Mouse (Mus musculus) lung, postnatal 0 days (tissue): Measurements from ENCODE around the gene Tm6sf1. TPM values are rescaled to one million over a fixed set of nuclear protein-coding genes. Genes with fewer than 3 reads are reported as not detected.

Source experiments
- ATAC-seq: fragments of 200-750 bp; cut with Nextera tagmentation; 2 replicates; pipeline ENCODE4 v1.8.0; 2017; ENCODE audit warnings: moderate library complexity
- DNase-seq: peaks from one replicate; pipeline ENCODE4 v3.0.0-alpha.2; 2016; ENCODE audit warnings: low spot score
- H3K27ac ChIP-seq: fragments of 300-500 bp; sonication (generic); 2 replicates; pipeline ENCODE4 v1.5.1; 2014; ENCODE audit warnings: antibody characterized with exemption, mild to moderate bottlenecking, low read length, mixed read lengths
- H3K27me3 ChIP-seq: fragments of 300-500 bp; sonication (generic); replicated peaks from 2 replicates; pipeline ENCODE4 v1.6.1; 2014; ENCODE audit warnings: low read length, mixed read lengths; ENCODE audit not compliant: insufficient read depth
- H3K36me3 ChIP-seq: fragments of 300-500 bp; sonication (generic); 2 replicates; pipeline ENCODE4 v1.6.1; 2014; ENCODE audit warnings: low read length, mixed read lengths; ENCODE audit not compliant: insufficient read depth
- H3K4me1 ChIP-seq: fragments of 300-500 bp; sonication (generic); 2 replicates; pipeline ENCODE4 v1.6.1; 2014; ENCODE audit warnings: antibody characterized with exemption, low read depth, low read length, mixed read lengths; ENCODE audit not compliant: insufficient read depth
- H3K4me2 ChIP-seq: fragments of 300-500 bp; sonication (generic); replicated peaks from 2 replicates; pipeline ENCODE4 v1.6.1; 2014; ENCODE audit warnings: low read depth, mild to moderate bottlenecking, low read length, moderate library complexity, mixed read lengths
- H3K4me3 ChIP-seq: fragments of 300-500 bp; sonication (generic); 2 replicates; pipeline ENCODE4 v1.5.1; 2014; ENCODE audit warnings: low read depth, low read length
- H3K9ac ChIP-seq: fragments of 300-500 bp; sonication (generic); replicated peaks from 2 replicates; pipeline ENCODE4 v1.6.1; 2014; ENCODE audit warnings: low read depth, mild to moderate bottlenecking
- H3K9me3 ChIP-seq: fragments of 300-500 bp; sonication (generic); 2 replicates; pipeline ENCODE4 v1.6.1; 2016; ENCODE audit warnings: low read length, mixed read lengths
- CTCF ChIP-seq: IDR thresholded peaks from 2 replicates; pipeline ENCODE4 v1.5.1; 2016; ENCODE audit warnings: antibody characterized with exemption, mild to moderate bottlenecking
- EP300 ChIP-seq: IDR thresholded peaks from 2 replicates; pipeline ENCODE4 v1.6.1; 2016; ENCODE audit warnings: antibody characterized with exemption, mild to moderate bottlenecking, control low read depth
- WGBS: fragments of 180-500 bp; shearing (Covaris S2); extraction: QIAGEN DNeasy Blood & Tissue Kit; methylation state at CpG from one replicate; pipeline ENCODE4 v1.1.7; 2014; 5-methylcytosine and 5-hydroxymethylcytosine counted together
- polyA plus RNA-seq: library from polyadenylated mRNA; unstranded; fragments of >200 nt; fragmentation: Nextera tagmentation; extraction: Ambion mirVana; gene quantifications from 2 replicates; pipeline ENCODE4 v1.2.1, GENCODE M21; 2015

Tm6sf1 gene
- polyA plus RNA-seq, 1 experiment from 2014 or later: 12.8 TPM

DNA sequence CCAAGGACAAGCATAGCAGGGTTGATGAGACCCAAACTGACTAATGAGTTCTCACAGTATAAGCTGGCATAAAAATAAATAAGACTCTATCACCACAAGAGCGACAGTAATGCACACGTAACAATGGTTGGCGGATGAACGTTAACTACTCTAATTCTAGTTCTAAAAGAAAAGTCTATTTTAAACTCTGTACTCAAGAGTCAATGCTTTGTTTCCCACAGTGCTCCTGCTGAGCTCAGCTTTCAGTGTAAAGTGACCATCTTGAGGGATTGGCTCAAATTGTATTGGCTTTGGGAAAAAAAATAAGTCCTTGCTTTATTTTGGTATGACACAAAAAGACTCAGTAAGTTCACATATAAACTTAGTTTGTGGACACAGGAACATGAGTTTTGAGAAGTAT lies 26.3 kb downstream of the Tm6sf1 start:
- H3K36me3 ChIP-seq: no peaks in the 10 kb centered on the region
- no peak for DNase-seq
- no peak for TF ChIP-seq EP300
- no peak for TF ChIP-seq CTCF
- no peaks in the 10 kb centered on the region for H3K9me3 ChIP-seq
- H3K4me1 ChIP-seq: no peaks in the 10 kb centered on the region
- H3K4me2 ChIP-seq: no peak overlapping the region
- WGBS: 77% methylated on average over 4 of the region's 4 CpGs
- no peaks in the 10 kb centered on the region for H3K27me3 ChIP-seq
- H3K9ac ChIP-seq: no peak overlapping the region
- no peak overlapping the region for H3K4me3 ChIP-seq
- no peak overlapping the region for H3K27ac ChIP-seq
- ATAC-seq: no peak

DNA sequence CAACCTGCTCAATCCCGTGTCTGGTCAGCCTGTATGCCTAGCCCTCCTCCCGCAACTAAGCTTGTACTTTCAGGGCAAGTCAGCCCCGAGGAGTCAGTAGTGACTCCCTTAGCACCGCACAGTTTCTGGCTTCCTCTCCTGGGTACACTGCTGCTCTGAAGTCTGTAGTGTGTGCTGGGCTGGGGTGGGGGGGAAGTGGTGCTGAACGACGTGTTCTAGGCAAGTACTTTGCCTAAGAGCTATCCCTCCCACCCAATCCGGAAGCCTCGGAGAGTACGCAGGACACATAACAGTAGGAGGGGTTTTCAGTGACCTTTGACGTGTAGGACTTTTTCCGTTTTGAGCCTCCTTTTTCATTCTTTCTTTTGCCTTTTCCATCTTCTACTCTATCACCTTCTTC lies 40.6 kb downstream of the Tm6sf1 start:
- Histone ChIP-seq H3K36me3 (no peaks in the 10 kb centered on the region), H3K27me3 (no peaks in the 10 kb centered on the region), H3K4me1 (no peaks in the 10 kb centered on the region), H3K9me3 (no peaks in the 10 kb centered on the region), H3K4me3 (no peak overlapping the region), H3K4me2 (no peak overlapping the region), H3K27ac (no peak overlapping the region), H3K9ac (no peak overlapping the region)
- no peak for ATAC-seq
- 44% methylated on average over 11 of the region's 11 CpGs for WGBS
- TF ChIP-seq CTCF (no peak), EP300 (no peak)
- DNase-seq: no peak

DNA sequence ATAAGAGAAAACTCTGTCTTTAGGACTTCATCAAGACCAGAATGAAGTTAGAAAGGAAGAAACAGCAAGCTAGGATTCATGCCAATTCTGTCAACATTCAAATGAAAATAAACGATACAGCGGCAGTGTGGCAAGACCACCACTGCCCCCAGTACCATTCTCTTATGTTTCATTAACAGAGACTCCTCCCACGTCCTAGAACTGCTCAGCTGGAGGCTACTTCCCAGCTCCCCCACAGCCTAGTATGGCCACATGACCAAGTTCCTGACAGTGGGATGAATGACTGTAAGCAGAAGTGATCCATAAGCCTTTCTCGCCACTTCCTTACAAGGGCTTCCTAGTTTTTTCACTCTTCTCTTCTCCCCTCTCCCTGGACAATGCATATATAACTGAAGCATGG lies 45.3 kb downstream of the Tm6sf1 start:
- Histone ChIP-seq H3K9me3 (no peaks in the 10 kb centered on the region), H3K4me1 (no peaks in the 10 kb centered on the region), H3K9ac (no peak overlapping the region), H3K36me3 (no peaks in the 10 kb centered on the region), H3K27me3 (no peaks in the 10 kb centered on the region), H3K4me3 (no peak overlapping the region), H3K4me2 (no peak overlapping the region), H3K27ac (no peak overlapping the region)
- ATAC-seq (peak; percentile 89), DNase-seq (peak; percentile 75)
- no peak for TF ChIP-seq EP300
- 34% methylated on average over 4 of the region's 4 CpGs for WGBS

DNA sequence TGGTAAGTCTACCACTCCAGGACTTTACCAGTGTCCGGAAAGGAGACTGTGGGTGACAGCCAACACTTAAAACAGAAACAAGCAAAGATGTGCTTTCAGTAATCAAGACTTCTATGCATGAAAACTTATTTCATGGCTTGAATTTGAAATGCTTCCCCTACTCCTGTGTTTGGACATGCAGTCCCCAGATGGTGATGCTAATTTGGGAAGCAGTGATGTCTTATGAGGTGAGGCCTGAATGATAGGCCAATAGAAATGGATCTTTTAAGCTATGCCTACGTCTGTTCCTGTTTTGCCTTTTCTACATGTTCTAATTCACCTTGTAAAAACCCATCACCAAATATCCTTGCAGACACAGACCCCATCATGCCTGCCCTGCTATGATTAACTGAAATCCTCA lies 46.1 kb downstream of the Tm6sf1 start:
- no peak overlapping the region for H3K27ac ChIP-seq
- no peak overlapping the region for H3K4me3 ChIP-seq
- TF ChIP-seq CTCF (no peak), EP300 (no peak)
- no peak overlapping the region for H3K9ac ChIP-seq
- H3K4me1 ChIP-seq: no peaks in the 10 kb centered on the region
- no peak overlapping the region for H3K4me2 ChIP-seq
- H3K27me3 ChIP-seq: no peaks in the 10 kb centered on the region
- H3K9me3 ChIP-seq: no peaks in the 10 kb centered on the region
- ATAC-seq (no peak), DNase-seq (no peak)
- H3K36me3 ChIP-seq: no peaks in the 10 kb centered on the region
- WGBS: 68% methylated on average over 2 of the region's 2 CpGs

DNA sequence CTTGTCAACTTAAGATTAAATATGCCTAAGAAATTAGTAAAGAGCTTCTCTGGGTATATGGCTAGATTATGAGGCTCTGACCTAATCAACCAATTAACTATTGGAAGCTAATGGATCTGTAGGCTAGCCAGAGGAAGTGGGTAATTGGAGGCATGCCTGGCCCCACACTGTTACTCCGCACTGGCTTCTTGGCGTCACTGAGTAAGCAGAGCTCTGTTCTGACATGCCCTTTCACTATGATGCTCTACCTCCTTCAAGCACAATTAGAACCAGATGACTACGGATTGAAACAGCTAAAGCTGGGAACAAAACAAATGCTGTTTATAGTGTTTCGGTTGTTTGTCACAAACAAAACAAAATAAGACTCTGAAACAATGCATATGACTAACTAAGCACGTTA lies 59.5 kb downstream of the Tm6sf1 start:
- Histone ChIP-seq H3K9me3 (no peaks in the 10 kb centered on the region), H3K9ac (no peak overlapping the region), H3K4me3 (no peak overlapping the region), H3K36me3 (no peaks in the 10 kb centered on the region), H3K4me1 (no peaks in the 10 kb centered on the region), H3K4me2 (no peak overlapping the region), H3K27ac (no peak overlapping the region), H3K27me3 (no peaks in the 10 kb centered on the region)
- 75% methylated on average over 5 of the region's 5 CpGs for WGBS
- ATAC-seq (no peak), DNase-seq (no peak)
- TF ChIP-seq EP300 (no peak), CTCF (no peak)

DNA sequence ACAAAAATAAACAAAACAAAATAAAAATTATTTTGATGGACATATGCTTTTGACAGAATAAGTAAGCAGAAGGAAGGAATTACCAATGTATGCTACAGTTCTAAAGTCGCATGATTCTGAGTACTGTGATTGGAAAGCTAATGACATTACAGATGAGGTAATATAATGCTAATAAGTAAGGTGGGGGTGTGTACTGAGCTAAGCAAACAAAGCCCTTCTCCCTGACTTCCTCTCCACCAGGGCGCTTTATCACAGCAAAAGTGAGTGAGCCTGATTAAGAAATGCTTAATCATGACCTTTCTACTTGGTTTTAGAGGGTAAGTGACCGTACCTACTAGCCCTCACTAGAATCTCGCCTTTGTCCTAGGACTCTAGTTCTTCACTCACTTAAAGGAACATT lies 61.5 kb downstream of the Tm6sf1 start:
- Histone ChIP-seq H3K9ac (no peak overlapping the region), H3K27me3 (no peaks in the 10 kb centered on the region), H3K4me2 (no peak overlapping the region), H3K4me1 (no peaks in the 10 kb centered on the region), H3K36me3 (no peaks in the 10 kb centered on the region), H3K4me3 (no peak overlapping the region), H3K9me3 (no peaks in the 10 kb centered on the region), H3K27ac (no peak overlapping the region)
- WGBS: 60% methylated on average over 4 of the region's 4 CpGs
- no peak for ATAC-seq
- no peak for DNase-seq
- TF ChIP-seq EP300 (no peak), CTCF (no peak)

DNA sequence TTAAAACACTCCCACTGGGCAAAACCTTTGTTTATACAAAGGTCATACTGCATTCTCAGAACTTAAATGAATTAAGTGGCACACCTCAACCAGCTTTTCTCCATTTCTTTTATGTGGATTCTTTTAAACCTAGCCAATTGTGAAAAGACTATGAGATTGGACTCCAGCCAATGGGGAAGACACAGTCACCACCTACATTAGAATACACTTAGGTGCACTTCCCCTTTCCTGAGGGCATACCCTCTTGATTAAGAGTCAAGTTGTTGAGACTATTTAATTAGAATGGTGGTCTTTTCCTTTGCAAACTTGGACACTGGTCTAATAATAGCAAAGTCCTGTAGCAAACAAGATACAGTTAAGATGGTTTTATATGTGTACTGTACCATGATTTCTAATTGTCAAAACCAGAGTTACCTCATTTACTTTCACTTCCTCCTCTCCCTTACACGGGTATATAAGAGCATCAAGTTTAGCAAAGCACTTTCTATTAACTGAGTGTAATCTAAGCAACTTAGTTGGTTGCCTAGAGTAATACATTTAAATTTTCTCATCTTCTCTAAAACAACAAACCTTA lies 62.7 kb downstream of the Tm6sf1 start:
- no peak for TF ChIP-seq EP300
- no peak for TF ChIP-seq CTCF
- ATAC-seq (no peak), DNase-seq (no peak)
- Histone ChIP-seq H3K9ac (no peak overlapping the region), H3K4me2 (no peak overlapping the region), H3K4me1 (no peaks in the 10 kb centered on the region), H3K27me3 (no peaks in the 10 kb centered on the region), H3K36me3 (no peaks in the 10 kb centered on the region), H3K9me3 (no peaks in the 10 kb centered on the region), H3K27ac (no peak overlapping the region), H3K4me3 (no peak overlapping the region)
- 46% methylated on average over 1 of the region's 1 CpGs for WGBS
